Mouse (Mus musculus) liver, embryonic 15.5 days (tissue): Measurements from ENCODE around the gene Fyb2. TPM values are rescaled to one million over a fixed set of nuclear protein-coding genes. Genes with fewer than 3 reads are reported as not detected.

Experiments
- ATAC-seq: fragments of 200-750 bp; cut with Nextera tagmentation; 2 replicates; pipeline ENCODE4 v1.8.0; 2017; ENCODE audit warnings: moderate number of reproducible peaks, mild to moderate bottlenecking, moderate library complexity; ENCODE audit not compliant: insufficient read depth
- H3K27ac ChIP-seq: fragments of 300-500 bp; sonication (generic); replicated peaks from 2 replicates; pipeline ENCODE4 v1.5.1; 2015; ENCODE audit warnings: mild to moderate bottlenecking, inconsistent platforms
- H3K27me3 ChIP-seq: fragments of 300-500 bp; sonication (generic); 2 replicates; pipeline ENCODE4 v1.6.1; 2015; ENCODE audit warnings: mild to moderate bottlenecking, inconsistent platforms
- H3K36me3 ChIP-seq: fragments of 300-500 bp; sonication (generic); replicated peaks from 2 replicates; pipeline ENCODE4 v1.6.1; 2015; ENCODE audit warnings: moderate library complexity, mild to moderate bottlenecking, inconsistent platforms
- H3K4me1 ChIP-seq: fragments of 300-500 bp; sonication (generic); replicated peaks from 2 replicates; pipeline ENCODE4 v1.6.1; 2015; ENCODE audit warnings: inconsistent platforms
- H3K4me2 ChIP-seq: fragments of 300-500 bp; sonication (generic); 2 replicates; pipeline ENCODE4 v1.6.1; 2015; ENCODE audit warnings: moderate library complexity, mild to moderate bottlenecking, inconsistent platforms
- H3K4me3 ChIP-seq: fragments of 300-500 bp; sonication (generic); replicated peaks from 2 replicates; pipeline ENCODE4 v1.5.1; 2015; ENCODE audit warnings: mild to moderate bottlenecking, inconsistent platforms
- H3K9ac ChIP-seq: fragments of 300-500 bp; sonication (generic); 2 replicates; pipeline ENCODE4 v1.6.1; 2015; ENCODE audit warnings: moderate library complexity, mild to moderate bottlenecking, inconsistent platforms
- H3K9me3 ChIP-seq: fragments of 300-500 bp; sonication (generic); replicated peaks from 2 replicates; pipeline ENCODE4 v1.6.1; 2016; ENCODE audit warnings: inconsistent platforms
- WGBS: fragments of 180-500 bp; shearing (Covaris S2); methylation state at CpG from one replicate; pipeline ENCODE4 v1.1.7; 2015; ENCODE audit warnings: mixed read lengths; ENCODE audit not compliant: insufficient replicate concordance; 5-methylcytosine and 5-hydroxymethylcytosine counted together
- polyA plus RNA-seq: library from polyadenylated mRNA; unstranded; fragments of >200 nt; fragmentation: Nextera tagmentation; extraction: Ambion mirVana; gene quantifications from 2 replicates; pipeline ENCODE4 v1.2.1, GENCODE M21; 2015

Gene Fyb2
- polyA plus RNA-seq, 1 experiment from 2014 or later: 0.09 TPM

DNA sequence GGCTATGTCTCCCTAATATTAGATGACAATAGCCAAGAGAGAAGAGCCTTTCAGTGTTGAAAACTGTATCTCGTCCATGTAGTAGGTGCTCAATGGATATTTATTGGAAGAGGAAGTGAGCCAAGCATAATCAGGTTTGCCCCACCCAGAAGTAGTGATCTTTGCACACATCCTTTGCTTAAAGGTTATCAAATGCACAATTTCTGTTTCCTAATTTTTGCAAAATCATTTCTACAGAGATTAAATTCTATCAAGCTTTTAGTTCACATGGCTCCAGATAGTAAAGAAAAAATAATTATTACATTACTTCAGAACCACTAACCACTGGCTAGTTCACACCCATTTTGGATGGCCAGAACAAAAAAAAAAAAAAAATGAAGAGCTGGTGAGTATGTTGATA lies 28.6 kb downstream of the Fyb2 start:
- Histone ChIP-seq H3K27me3 (no peaks in the 10 kb centered on the region), H3K36me3 (no peaks in the 10 kb centered on the region), H3K4me3 (no peak overlapping the region), H3K27ac (no peak overlapping the region), H3K9me3 (no peaks in the 10 kb centered on the region), H3K4me1 (no peaks in the 10 kb centered on the region), H3K4me2 (no peak overlapping the region), H3K9ac (no peak overlapping the region)
- no peak for ATAC-seq
- 33% methylated on average over 1 of the region's 1 CpGs for WGBS

DNA sequence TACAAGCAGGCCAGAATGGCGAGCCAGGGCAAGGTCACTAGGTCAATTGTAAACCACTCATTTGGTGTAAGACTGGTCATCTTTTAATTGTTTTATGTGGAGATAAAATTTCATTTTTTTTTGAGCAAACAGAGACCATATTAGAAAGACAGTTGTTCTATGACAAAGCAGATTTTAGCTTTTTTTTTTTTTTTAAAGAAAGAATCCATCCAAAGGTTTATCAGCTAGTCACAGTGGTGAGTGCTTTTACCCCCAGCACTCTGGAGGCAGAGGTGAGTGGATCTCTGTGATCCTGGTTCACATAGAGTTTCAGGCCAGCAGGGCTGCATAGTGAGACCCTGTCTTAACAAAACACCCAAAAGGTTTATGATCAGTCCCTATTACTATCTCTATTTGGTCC lies 31.2 kb downstream of the Fyb2 start:
- no peak overlapping the region for H3K4me3 ChIP-seq
- no peak overlapping the region for H3K4me2 ChIP-seq
- no peak overlapping the region for H3K9ac ChIP-seq
- H3K27ac ChIP-seq: no peak overlapping the region
- ATAC-seq: no peak
- no peaks in the 10 kb centered on the region for H3K4me1 ChIP-seq
- H3K36me3 ChIP-seq: no peaks in the 10 kb centered on the region
- H3K9me3 ChIP-seq: no peaks in the 10 kb centered on the region
- 62% methylated on average over 1 of the region's 1 CpGs for WGBS
- H3K27me3 ChIP-seq: no peaks in the 10 kb centered on the region

DNA sequence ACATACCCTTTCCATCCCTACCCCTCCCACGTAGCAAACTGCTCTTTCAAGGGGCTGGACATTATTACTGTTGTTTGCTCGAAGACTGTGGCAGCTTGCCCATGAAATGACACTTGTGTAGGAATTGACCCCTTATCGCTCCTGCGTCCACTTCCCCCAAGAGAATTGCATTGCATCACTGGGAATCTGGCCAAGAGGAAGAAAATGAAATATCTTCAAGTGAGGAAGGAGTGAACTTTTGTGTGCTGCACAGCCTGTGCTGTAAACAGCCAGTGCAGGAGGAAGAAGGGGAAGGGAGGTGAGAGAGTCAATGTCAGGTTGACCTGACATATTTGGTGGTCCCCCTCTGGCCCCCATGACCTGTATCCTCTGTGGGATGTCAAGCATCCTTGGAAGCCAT lies 35.6 kb downstream of the Fyb2 start:
- Histone ChIP-seq H3K36me3 (no peaks in the 10 kb centered on the region), H3K27me3 (no peaks in the 10 kb centered on the region), H3K4me1 (no peaks in the 10 kb centered on the region), H3K27ac (no peak overlapping the region), H3K4me2 (no peak overlapping the region), H3K9ac (no peak overlapping the region), H3K9me3 (no peaks in the 10 kb centered on the region), H3K4me3 (no peak overlapping the region)
- WGBS: 55% methylated on average over 4 of the region's 4 CpGs
- no peak for ATAC-seq

DNA sequence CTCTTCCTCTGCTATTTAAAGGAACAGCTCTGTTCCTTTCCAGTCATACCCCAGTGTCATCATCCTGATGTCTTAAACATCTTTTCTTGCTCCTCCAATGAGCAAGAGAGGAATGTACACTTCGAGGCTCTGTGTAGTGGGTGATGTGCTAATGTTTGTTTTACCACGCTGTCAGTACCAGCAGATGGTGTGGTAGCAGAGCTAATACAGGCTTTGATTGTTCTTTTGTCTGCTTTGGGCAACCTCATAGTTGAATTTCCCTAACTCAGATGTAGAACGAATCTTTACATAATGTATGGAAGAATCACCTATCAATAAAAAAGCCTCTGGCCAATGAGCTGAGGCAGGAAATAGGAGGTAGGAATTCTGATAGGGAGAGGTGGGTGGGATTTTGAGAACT lies 36.0 kb downstream of the Fyb2 start:
- H3K4me1 ChIP-seq: no peaks in the 10 kb centered on the region
- no peaks in the 10 kb centered on the region for H3K36me3 ChIP-seq
- H3K27me3 ChIP-seq: no peaks in the 10 kb centered on the region
- H3K9me3 ChIP-seq: no peaks in the 10 kb centered on the region
- H3K4me3 ChIP-seq: no peak overlapping the region
- no peak overlapping the region for H3K9ac ChIP-seq
- WGBS: 42% methylated on average over 3 of the region's 3 CpGs
- no peak overlapping the region for H3K4me2 ChIP-seq
- no peak overlapping the region for H3K27ac ChIP-seq
- no peak for ATAC-seq

DNA sequence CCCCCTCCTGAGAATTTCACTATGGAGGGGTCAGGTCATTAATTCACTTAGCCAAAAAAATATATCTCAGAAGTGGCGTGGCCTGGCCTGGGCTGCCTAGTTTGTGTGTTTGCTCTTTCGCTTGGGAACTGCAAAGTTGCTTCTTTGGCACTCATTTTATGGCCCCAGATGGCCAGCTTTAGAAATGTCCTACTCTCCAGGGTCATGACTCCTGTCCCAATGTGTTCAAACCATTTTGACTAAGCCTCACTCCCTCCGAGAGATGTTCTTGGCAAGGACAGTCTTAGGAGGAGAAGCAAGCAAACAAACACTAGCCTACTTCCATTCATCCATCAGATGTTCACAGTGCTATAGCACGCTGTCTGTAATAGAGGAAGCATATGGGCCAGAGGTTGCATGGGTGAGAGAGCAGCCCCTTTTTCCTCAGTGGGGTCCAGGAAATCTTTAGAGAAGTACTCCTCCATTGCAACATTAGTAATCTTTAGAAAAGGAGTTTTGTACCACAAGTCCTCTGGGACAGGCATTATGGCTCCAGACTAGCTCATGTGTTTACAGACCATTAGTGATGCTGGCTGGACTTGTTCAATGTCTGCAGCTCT lies 38.1 kb downstream of the Fyb2 start:
- no peaks in the 10 kb centered on the region for H3K27me3 ChIP-seq
- no peaks in the 10 kb centered on the region for H3K36me3 ChIP-seq
- no peak for ATAC-seq
- H3K4me2 ChIP-seq: no peak overlapping the region
- no peak overlapping the region for H3K4me3 ChIP-seq
- H3K9ac ChIP-seq: no peak overlapping the region
- H3K27ac ChIP-seq: no peak overlapping the region
- 56% methylated on average over 4 of the region's 4 CpGs for WGBS
- H3K4me1 ChIP-seq: no peaks in the 10 kb centered on the region
- no peaks in the 10 kb centered on the region for H3K9me3 ChIP-seq

DNA sequence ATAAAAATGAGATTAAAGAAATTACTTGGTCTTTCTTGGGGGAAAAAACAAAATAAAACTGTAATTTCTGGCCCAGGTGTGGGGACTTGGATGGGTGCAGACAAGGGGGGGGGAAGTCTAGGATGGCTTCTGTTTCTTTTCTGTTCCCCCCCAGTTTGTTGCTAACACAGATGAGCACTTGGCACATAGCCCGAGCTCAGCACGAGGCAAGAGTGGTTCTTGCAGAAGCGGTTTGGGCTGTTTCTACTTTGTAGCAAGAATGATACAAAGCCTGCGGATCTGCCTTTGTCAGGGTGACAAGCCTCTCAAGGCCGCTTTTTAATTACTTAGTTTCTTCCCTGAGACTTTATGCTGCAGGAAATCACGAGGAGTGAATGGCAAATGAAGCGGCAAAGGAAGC lies 43.4 kb downstream of the Fyb2 start:
- no peaks in the 10 kb centered on the region for H3K9me3 ChIP-seq
- no peak overlapping the region for H3K9ac ChIP-seq
- ATAC-seq: no peak
- no peaks in the 10 kb centered on the region for H3K4me1 ChIP-seq
- no peaks in the 10 kb centered on the region for H3K27me3 ChIP-seq
- H3K4me3 ChIP-seq: no peak overlapping the region
- no peaks in the 10 kb centered on the region for H3K36me3 ChIP-seq
- H3K4me2 ChIP-seq: no peak overlapping the region
- H3K27ac ChIP-seq: no peak overlapping the region
- WGBS: 48% methylated on average over 7 of the region's 7 CpGs

DNA sequence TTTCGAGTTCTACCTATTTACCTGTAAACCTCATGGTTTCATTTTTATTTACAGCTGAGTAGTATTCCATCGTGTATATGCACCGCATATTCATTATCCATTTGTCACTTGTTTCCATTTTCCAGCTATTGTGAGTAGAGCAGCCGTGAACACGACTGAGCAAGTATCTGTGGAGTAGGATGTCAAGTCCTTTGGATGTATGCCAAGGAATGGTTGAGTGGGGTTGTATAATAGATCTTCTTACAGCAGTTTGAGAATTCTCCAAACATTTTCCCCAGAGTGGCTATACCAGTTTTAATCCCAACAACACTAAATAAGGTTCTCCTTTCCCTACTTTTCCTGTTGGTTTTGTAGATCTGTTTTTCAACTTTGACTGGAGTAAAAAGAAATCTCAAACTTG lies 48.2 kb downstream of the Fyb2 start:
- no peak overlapping the region for H3K4me2 ChIP-seq
- no peak overlapping the region for H3K4me3 ChIP-seq
- H3K9ac ChIP-seq: no peak overlapping the region
- no peak overlapping the region for H3K27ac ChIP-seq
- H3K27me3 ChIP-seq: no peaks in the 10 kb centered on the region
- no peak for ATAC-seq
- H3K36me3 ChIP-seq: no peaks in the 10 kb centered on the region
- no peaks in the 10 kb centered on the region for H3K9me3 ChIP-seq
- WGBS: 70% methylated on average over 5 of the region's 5 CpGs
- no peaks in the 10 kb centered on the region for H3K4me1 ChIP-seq

DNA sequence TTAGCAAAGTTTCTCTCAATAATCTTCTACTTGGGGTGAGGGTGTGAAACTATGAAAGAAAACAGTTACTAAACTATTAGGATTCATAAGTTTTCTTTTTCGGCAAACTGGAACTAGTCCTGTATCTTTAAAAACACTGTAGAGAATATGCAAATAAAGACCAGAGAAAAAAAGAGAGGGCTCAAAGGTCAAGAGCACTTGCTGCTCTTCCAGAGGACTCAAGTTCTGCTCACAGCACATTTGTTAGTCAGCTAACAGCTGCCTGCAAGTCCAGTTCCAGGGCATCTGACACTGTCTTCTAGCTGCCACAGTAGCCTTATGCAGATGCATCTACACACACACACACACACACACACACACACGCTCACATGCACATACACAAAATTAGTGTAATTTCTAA lies 59.4 kb downstream of the Fyb2 start:
- 53% methylated on average over 2 of the region's 2 CpGs for WGBS
- Histone ChIP-seq H3K27me3 (no peaks in the 10 kb centered on the region), H3K4me1 (no peaks in the 10 kb centered on the region), H3K4me3 (no peak overlapping the region), H3K9me3 (no peaks in the 10 kb centered on the region), H3K4me2 (no peak overlapping the region), H3K9ac (no peak overlapping the region), H3K27ac (no peak overlapping the region), H3K36me3 (no peaks in the 10 kb centered on the region)
- no peak for ATAC-seq

DNA sequence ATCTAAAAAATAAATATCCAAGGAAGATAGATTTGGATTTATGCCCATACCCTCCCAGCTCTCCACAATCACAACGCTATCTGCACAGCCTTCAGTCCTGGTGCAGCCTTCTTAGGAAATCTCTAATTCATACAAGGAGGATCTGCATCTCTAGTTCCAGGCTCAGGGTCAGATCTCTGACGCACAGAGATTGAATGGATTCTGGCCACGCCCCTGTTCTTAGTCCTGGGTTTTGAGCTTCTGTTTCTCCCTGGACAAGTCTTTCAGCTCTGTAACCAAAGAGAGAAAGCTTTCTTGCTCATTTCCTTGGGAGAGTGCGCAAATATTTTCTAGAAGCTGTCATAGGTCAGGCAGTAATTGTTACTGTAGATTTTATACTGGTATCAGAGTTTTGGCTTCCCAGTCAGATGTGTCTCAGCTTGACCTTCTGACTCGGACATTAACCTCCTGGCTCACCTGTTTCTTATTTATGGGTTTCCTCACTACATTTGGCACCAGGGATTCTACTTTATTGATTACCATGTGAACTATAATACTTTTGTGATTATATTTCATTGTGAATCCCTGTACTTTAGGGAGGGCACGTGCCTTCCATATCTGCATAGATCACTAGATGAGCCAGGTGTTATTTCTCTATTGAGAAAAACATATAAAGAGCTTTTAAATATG lies 62.0 kb downstream of the Fyb2 start:
- no peak overlapping the region for H3K4me2 ChIP-seq
- WGBS: 65% methylated on average over 6 of the region's 6 CpGs
- ATAC-seq: no peak
- H3K4me3 ChIP-seq: no peak overlapping the region
- H3K9ac ChIP-seq: no peak overlapping the region
- H3K27me3 ChIP-seq: no peaks in the 10 kb centered on the region
- no peaks in the 10 kb centered on the region for H3K9me3 ChIP-seq
- no peaks in the 10 kb centered on the region for H3K36me3 ChIP-seq
- H3K4me1 ChIP-seq: no peaks in the 10 kb centered on the region
- H3K27ac ChIP-seq: no peak overlapping the region

DNA sequence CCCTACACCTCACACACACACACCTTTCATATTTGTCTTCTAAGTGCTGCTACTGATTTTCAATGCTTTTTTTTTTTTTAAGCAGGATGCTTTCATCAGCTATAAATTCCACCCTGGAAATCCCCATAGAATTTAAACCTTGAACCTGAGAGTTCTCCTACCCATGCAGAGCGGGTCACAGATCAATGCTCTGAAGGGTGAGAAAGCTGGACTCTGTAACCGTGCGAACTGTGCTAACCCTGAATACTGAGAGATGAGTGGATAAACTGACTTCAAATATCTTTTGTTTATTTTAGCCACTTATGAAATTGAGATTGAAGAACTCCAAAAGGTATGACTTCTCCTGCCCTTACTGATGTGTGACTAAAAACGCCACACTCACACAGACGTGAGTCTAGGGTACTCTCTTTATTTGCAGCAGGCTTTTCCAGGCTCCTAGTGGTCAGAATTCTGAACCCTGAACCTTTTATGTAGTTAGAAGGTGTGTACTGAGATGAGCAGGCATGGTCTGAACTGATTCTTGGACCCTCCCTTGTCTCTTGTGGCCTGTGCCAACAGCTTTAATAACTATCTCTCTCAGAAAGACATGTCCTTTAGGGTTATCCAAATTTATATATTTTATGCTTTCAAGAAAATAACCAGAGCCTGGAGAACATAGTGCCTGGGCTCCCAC lies 72.8 kb downstream of the Fyb2 start:
- Histone ChIP-seq H3K27me3 (no peaks in the 10 kb centered on the region), H3K4me2 (no peak overlapping the region), H3K9me3 (no peaks in the 10 kb centered on the region), H3K9ac (no peak overlapping the region), H3K36me3 (no peaks in the 10 kb centered on the region), H3K4me3 (no peak overlapping the region), H3K4me1 (no peaks in the 10 kb centered on the region), H3K27ac (no peak overlapping the region)
- WGBS: 54% methylated on average over 5 of the region's 5 CpGs
- ATAC-seq: no peak

DNA sequence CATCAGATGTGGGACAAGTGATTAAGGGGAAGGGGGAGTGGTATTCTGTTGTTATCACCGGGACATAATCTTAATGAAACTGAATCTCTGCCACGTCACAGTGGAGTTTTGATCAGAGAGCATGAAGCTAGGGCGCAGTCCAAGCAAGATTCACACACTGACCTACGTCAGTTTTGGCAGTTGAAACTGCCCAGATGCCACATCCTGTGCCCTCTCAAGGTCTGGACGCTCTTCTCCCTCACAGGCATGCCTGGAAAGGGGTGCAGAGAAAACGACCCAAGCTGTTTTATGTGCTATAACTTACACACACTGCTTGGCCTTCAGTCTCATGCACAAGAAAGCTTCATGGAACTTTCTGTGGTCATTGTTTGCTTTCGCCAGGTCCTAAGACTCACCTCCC lies 74.4 kb downstream of the Fyb2 start:
- Histone ChIP-seq H3K36me3 (no peaks in the 10 kb centered on the region), H3K4me3 (no peak overlapping the region), H3K4me2 (no peak overlapping the region), H3K27me3 (no peaks in the 10 kb centered on the region), H3K9me3 (no peaks in the 10 kb centered on the region), H3K9ac (no peak overlapping the region), H3K4me1 (no peaks in the 10 kb centered on the region), H3K27ac (no peak overlapping the region)
- 60% methylated on average over 7 of the region's 7 CpGs for whole genome bisulfite sequencing
- no peak for ATAC-seq
